Mouse (Mus musculus): ENCODE measurements at regions not wholly inside any gene's neighbourhood (a gene's known extent, or its start where the extent isn't known, plus 50 kb on each side); places are given as distances from the start of the nearest gene placed in this dataset.
"Not testable (repeated sequence)": the region's sequence is repeated elsewhere in the genome, so short reads cannot be mapped to it uniquely, and the experiment has no call there.

DNA sequence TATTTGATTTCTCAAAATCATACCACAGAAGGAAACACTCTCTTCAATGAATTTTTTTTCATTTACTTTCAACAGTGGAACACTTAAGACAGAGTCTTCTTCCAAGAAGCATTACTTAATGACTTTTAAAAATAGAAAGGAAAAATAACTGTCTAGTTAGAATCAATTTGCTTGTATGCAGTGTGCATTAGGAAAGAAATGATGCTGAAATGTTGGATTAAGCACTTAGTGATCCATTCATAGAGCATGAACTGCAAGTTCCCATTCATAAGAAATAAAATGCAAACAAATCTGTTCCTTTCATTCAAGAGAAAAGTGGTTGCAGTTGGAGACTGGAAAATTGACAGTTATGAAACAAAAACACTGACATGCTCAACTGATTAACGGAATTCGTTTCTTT is 493.2 kb upstream of the N6amt1 start:
- no peak overlapping the region for H3K4me2 ChIP-seq
- no peak overlapping the region for H3K4me3 ChIP-seq
- H3K27me3 ChIP-seq = no peaks in the 10 kb centered on the region
- H3K27ac ChIP-seq = no peak overlapping the region
- no peak overlapping the region for H3K9ac ChIP-seq
- no peaks in the 10 kb centered on the region for H3K9me3 ChIP-seq (replicated peaks)
- no peak for ATAC-seq
- WGBS = 94% methylated on average over 2 of the region's 2 CpGs
- no peaks in the 10 kb centered on the region for H3K4me1 ChIP-seq
- no peaks in the 10 kb centered on the region for H3K36me3 ChIP-seq (ENCODE audit: poor library complexity, severe bottlenecking)

DNA sequence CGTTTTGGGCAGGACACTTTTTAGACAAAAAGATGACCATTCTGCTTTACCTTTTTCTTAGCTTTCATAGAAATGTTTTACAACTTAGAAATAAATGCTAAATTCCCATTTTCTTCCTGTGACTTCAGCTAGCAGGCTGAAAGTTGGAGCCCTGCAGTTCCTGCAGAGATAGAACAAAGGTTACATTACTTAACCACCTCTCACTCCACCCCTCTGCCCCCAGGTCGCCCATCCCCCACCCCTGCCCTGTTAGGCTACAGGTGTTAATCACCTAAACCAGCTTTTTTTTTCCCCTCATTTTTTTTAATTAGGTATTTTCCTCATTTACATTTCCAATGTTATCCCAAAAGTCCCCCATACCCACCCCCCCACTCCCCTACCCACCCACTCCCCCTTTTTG is 498.1 kb upstream of the N6amt1 start:
- no peaks in the 10 kb centered on the region for H3K27me3 ChIP-seq
- no peak overlapping the region for H3K4me3 ChIP-seq
- no peak overlapping the region for H3K4me2 ChIP-seq
- H3K27ac ChIP-seq = no peak overlapping the region
- H3K9ac ChIP-seq = no peak overlapping the region
- 68% methylated on average over 2 of the region's 2 CpGs for WGBS
- no peak for ATAC-seq
- no peaks in the 10 kb centered on the region for H3K9me3 ChIP-seq (replicated peaks)
- H3K4me1 ChIP-seq = no peaks in the 10 kb centered on the region
- no peaks in the 10 kb centered on the region for H3K36me3 ChIP-seq (ENCODE audit: poor library complexity, severe bottlenecking)

DNA sequence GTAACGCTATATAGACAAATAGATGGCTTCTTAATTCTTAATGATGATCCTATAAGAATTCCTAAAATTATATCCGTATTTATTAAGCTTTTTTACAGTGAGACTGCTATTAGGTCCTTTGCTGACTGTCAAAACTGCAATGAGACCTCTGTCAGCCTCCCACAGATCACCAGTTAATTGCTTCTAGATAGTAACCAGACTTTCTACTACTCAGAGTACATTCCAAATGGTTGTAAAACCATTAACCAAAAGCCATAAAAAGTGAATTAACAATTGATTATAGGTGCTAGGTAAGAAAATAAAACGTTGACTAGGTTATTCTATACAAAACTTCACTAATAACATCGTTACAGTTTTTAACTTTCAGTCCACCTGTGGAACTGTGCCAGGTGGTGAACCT is 498.7 kb upstream of the N6amt1 start:
- Histone ChIP-seq H3K36me3 (ENCODE audit: poor library complexity, severe bottlenecking) (no peaks in the 10 kb centered on the region), H3K27ac (no peak overlapping the region), H3K9ac (no peak overlapping the region), H3K9me3 (replicated peaks) (no peaks in the 10 kb centered on the region), H3K4me2 (no peak overlapping the region), H3K4me3 (no peak overlapping the region), H3K4me1 (no peaks in the 10 kb centered on the region), H3K27me3 (no peaks in the 10 kb centered on the region)
- 81% methylated on average over 4 of the region's 4 CpGs for WGBS
- no peak for ATAC-seq

DNA sequence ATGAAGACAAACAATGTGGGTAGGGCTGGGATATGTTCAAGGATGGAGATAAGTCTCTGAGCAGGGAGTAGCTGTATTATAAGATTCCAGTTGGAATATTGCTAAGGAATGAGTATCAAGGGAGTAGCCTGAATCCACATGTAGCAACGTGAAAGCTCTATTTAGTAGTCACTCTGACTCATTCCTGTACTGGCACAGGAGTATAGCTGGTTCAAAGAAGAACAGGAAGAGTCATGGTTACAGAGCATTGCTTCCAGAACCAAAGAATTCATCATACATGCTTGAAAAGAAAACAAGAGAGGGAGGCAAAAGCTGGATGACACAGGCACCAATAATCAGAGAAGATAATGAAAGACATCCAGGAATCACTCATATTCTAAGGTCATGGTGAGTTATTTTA is 500.6 kb upstream of the N6amt1 start:
- Histone ChIP-seq H3K27ac (no peak overlapping the region), H3K9ac (no peak overlapping the region), H3K27me3 (no peaks in the 10 kb centered on the region), H3K4me3 (no peak overlapping the region), H3K4me1 (no peaks in the 10 kb centered on the region), H3K36me3 (ENCODE audit: poor library complexity, severe bottlenecking) (no peaks in the 10 kb centered on the region), H3K4me2 (no peak overlapping the region), H3K9me3 (replicated peaks) (no peaks in the 10 kb centered on the region)
- ATAC-seq = no peak
- 61% methylated on average over 1 of the region's 1 CpGs for WGBS

DNA sequence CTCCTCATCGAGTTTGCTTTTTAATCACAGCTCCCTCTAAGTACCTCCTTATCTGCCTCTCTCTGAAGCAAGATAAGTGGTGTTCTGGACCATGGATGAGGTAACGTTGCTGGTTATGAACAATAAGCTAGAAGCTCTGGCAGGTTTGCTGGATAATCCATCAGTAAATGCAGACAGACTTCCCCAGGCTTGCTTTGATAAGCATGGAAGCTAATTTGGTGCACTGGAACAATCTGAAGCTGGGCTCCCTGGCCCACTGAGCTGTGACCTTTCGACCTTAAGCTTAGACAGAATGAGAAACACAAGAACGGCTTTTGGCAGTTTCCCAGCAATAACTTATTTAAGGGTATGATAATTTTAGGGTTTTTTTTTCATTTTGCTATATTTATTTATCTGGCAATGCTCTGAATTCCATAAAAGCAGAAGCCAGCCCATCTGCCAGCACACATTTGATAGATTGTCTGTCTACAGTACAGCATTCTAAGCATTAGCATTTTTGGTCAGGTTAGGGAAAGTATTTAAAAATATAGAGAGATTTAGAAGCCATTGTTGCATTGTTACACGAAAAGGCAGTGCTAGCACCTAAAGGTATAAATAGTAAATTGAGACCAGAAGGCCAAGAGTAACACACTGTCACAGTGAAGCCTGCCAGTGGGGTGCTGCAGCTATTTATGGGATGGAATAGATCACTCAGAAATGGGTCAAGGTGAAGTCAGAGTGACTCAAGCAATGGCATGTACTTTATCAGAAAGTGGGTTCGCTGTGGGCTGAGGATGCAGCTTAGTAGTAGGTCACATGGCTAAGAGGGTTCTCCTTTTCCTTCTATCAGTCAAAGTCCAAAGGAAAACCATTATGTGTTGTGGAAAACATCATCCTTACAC is 515.3 kb upstream of the N6amt1 start:
- no peak overlapping the region for H3K4me3 ChIP-seq
- H3K27me3 ChIP-seq = no peaks in the 10 kb centered on the region
- peak; percentile 45; the same call in 1 of the 2 replicates for ATAC-seq
- H3K9me3 ChIP-seq (replicated peaks) = no peaks in the 10 kb centered on the region
- no peaks in the 10 kb centered on the region for H3K36me3 ChIP-seq (ENCODE audit: poor library complexity, severe bottlenecking)
- WGBS = 41% methylated on average over 6 of the region's 6 CpGs
- no peaks in the 10 kb centered on the region for H3K4me1 ChIP-seq
- no peak overlapping the region for H3K27ac ChIP-seq
- no peak overlapping the region for H3K4me2 ChIP-seq
- H3K9ac ChIP-seq = no peak overlapping the region

DNA sequence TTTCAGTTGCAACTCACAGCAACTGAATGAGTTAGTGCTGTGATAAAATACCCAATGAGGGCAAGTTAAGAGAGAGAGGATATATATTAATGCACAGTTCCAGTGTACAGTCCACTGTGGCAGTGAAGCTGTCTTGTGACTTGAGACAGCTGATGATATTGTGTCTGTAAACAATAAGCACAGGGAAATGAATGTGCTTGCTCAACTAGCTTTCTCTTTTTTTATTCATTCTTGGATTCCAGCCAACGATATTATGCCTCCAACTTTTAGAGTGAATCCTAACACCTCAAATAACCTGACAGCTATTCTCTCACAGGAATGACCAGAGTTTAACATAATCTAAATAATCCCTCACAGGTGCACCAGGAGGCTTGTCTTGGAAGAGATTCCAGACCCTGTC is 526.3 kb upstream of the N6amt1 start:
- 53% methylated on average over 1 of the region's 1 CpGs for WGBS
- Histone ChIP-seq H3K36me3 (ENCODE audit: poor library complexity, severe bottlenecking) (no peaks in the 10 kb centered on the region), H3K4me1 (peaks cover 3% of the 10 kb centered on the region; the same call in 1 of the 2 replicates), H3K4me2 (no peak overlapping the region), H3K9ac (no peak overlapping the region), H3K9me3 (replicated peaks) (no peaks in the 10 kb centered on the region), H3K4me3 (no peak overlapping the region), H3K27me3 (no peaks in the 10 kb centered on the region), H3K27ac (no peak overlapping the region)
- no peak for ATAC-seq

DNA sequence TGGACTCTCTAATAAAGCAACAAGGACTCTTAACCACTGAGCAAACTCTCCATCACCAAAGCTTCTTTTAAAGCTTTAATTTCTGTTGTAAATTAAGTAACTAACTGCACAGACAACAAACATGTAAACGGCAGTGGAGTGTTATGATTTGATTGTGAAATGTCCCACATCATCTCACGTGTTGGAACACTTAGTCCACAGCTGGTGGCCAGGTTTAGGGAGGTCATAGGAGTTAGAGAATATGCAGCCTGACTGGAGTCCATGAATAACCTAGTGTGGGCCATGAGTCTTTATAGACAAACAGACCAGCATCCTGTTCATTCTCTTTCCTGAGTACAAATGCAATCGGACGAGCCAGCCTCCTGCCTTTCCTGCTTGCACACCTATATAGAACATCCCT is 527.3 kb upstream of the N6amt1 start:
- no peak for ATAC-seq
- Histone ChIP-seq H3K36me3 (ENCODE audit: poor library complexity, severe bottlenecking) (no peaks in the 10 kb centered on the region), H3K27me3 (no peaks in the 10 kb centered on the region), H3K4me1 (peaks cover 3% of the 10 kb centered on the region; the same call in 1 of the 2 replicates), H3K9ac (no peak overlapping the region), H3K27ac (no peak overlapping the region), H3K4me2 (no peak overlapping the region), H3K4me3 (no peak overlapping the region), H3K9me3 (replicated peaks) (no peaks in the 10 kb centered on the region)
- WGBS = 83% methylated on average over 4 of the region's 4 CpGs

DNA sequence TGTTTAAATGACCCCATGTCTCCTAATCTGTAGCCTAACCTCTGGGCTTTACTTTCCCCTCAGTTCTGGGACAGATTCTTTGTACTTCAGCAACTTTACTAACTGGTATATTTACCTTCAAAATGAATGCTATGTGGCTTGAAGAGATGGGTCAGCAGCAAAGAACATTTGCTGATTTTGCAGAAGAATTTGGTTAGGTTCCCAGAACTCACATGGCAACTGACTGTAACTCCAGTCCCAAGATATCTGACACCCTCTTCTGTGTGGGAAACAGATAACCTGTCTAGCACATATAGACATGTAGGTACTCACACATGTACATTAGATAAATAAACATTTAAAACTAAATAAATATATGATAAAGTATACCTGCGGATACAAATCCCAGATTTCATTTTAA is 530.5 kb upstream of the N6amt1 start:
- no peaks in the 10 kb centered on the region for H3K27me3 ChIP-seq
- H3K36me3 ChIP-seq (ENCODE audit: poor library complexity, severe bottlenecking) = no peaks in the 10 kb centered on the region
- WGBS = 90% methylated on average over 1 of the region's 1 CpGs
- H3K9ac ChIP-seq = no peak overlapping the region
- H3K27ac ChIP-seq = no peak overlapping the region
- H3K4me2 ChIP-seq = no peak overlapping the region
- H3K4me3 ChIP-seq = no peak overlapping the region
- no peaks in the 10 kb centered on the region for H3K9me3 ChIP-seq (replicated peaks)
- no peak for ATAC-seq
- H3K4me1 ChIP-seq = peaks cover 3% of the 10 kb centered on the region; the same call in 1 of the 2 replicates

DNA sequence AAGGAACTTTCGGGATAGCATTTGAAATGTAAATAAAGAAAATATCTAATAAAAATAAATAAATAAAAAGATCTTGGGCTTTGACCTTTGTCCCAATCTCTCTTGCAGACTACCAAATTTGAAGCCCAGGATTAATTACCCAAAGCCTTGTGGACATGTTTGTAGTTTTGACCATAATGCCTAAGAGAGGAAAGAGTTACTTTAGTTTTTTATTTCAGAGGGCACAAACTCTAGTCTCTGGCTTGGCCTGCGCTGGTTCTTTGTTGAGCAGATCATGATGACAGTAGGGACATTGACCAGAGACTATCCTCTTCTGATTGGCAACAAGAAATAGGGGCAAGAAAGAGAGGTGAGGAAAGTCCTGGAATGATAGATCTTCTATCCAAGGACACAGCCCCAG is 532.4 kb upstream of the N6amt1 start:
- WGBS = 95% methylated on average over 2 of the region's 2 CpGs
- Histone ChIP-seq H3K9ac (no peak overlapping the region), H3K36me3 (ENCODE audit: poor library complexity, severe bottlenecking) (no peaks in the 10 kb centered on the region), H3K4me2 (no peak overlapping the region), H3K4me3 (no peak overlapping the region), H3K27ac (no peak overlapping the region), H3K9me3 (replicated peaks) (no peaks in the 10 kb centered on the region), H3K4me1 (no peaks in the 10 kb centered on the region), H3K27me3 (no peaks in the 10 kb centered on the region)
- ATAC-seq = no peak

DNA sequence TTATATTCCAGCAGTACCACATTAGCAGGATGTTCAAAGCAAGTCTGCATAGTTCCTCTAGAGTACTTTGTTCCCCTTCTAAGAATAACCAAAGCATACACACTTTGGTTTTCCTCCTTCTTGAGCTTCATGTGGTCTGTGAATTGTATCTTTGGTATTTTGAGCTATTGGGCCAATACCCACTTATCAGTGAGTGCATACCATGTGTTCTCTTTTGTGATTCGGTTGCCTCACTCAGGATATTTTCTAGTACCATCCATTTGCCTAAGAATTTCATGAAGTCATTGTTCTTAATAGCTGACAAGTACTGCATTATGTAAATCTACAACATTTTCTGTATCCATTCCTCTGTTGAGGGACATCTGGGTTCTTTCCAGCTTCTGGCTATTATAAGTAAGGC is 535.3 kb upstream of the N6amt1 start:
- H3K27ac ChIP-seq; H3K27me3 ChIP-seq; H3K9ac ChIP-seq; H3K4me3 ChIP-seq; H3K9me3 ChIP-seq (replicated peaks); H3K4me2 ChIP-seq; H3K36me3 ChIP-seq (ENCODE audit: poor library complexity, severe bottlenecking); H3K4me1 ChIP-seq; ATAC-seq: not testable (repeated sequence)
- 76% methylated on average over 1 of the region's 1 CpGs for WGBS

DNA sequence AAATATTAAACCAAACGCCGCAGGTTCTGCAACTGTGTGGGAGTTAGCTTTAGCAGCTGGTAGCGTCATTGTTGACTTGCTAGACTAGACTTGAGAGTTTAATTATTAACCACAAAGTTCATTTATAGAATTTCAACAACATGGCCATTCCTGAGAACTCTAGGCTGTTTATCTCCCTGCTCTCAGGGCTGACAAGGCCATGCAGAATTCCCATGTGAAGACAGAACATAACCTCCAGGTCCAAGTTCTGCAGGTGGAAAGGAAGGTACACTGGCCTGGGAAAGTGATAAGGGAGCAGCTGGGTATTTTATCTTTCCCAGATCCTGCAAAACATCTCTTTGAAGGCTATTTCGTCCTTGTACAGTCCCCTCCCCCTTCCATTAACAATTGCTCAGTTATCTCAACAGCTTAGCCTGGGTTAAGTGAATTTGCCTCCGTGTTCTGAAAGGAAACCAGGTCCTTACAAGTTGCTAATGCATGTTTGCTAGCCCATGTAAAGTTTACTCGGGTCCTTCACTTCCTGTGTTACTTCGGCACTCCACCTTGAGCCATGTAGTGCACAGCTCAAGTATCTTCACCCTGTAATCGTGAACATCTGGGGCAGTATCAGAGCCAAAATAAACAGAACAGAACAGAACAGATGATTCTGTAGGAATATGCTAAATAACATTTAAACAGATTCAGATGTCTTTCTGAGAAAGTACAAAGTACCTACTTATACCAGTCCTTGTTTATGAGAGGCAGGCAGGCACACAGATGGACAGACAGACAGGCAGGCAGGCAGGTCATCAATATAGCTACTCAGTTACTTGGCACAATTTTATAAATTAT is 537.0 kb upstream of the N6amt1 start:
- Histone ChIP-seq H3K9me3 (replicated peaks) (no peaks in the 10 kb centered on the region), H3K4me3 (no peak overlapping the region), H3K27me3 (no peaks in the 10 kb centered on the region), H3K27ac (no peak overlapping the region), H3K9ac (no peak overlapping the region), H3K4me2 (no peak overlapping the region), H3K36me3 (ENCODE audit: poor library complexity, severe bottlenecking) (no peaks in the 10 kb centered on the region), H3K4me1 (no peaks in the 10 kb centered on the region)
- ATAC-seq = peak; percentile 76; the same call in 1 of the 2 replicates
- WGBS = 75% methylated on average over 8 of the region's 8 CpGs

DNA sequence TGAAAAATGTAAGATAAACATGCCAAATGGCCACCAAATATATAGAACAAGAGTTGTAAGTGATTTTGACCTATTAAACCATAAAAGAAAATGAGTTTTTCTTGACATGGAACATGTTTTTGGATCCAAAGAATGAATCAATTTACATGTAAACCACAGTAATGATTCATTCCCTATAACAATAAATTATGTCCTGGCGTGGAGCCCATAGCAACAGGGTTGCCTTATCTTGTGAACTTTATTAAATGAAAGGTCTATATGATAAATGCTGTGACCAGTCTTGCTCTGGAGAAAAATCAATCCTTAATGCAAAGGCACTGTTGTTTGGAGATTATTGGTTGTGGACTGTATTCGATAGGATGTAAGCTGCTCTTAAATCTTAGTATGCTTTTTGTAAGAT is 538.0 kb upstream of the N6amt1 start:
- no peak for ATAC-seq
- H3K9ac ChIP-seq = no peak overlapping the region
- no peaks in the 10 kb centered on the region for H3K4me1 ChIP-seq
- no peak overlapping the region for H3K27ac ChIP-seq
- H3K36me3 ChIP-seq (ENCODE audit: poor library complexity, severe bottlenecking) = no peaks in the 10 kb centered on the region
- no peaks in the 10 kb centered on the region for H3K9me3 ChIP-seq (replicated peaks)
- no peak overlapping the region for H3K4me3 ChIP-seq
- no peaks in the 10 kb centered on the region for H3K27me3 ChIP-seq
- WGBS = 89% methylated on average over 2 of the region's 2 CpGs
- H3K4me2 ChIP-seq = no peak overlapping the region
